ENCODE assay signal across 20 mouse cellular contexts in genomic region chr5:30966189-30966588, GRCm38 (mm10). TPM values are rescaled to one million over a fixed set of nuclear protein-coding genes. Genes with fewer than 3 reads are reported as not detected.
"Had no signal": no experiment of that assay in that cellular context is flagged by ENCODE, and none has a peak within 500 bp of the region (broad histone marks: within the 10 kb centered on the region; RNA-seq: fewer than 3 reads in every experiment).

No protein-coding gene starts in this region.

- H3K9me3 ChIP-seq: limb, embryonic 10.5 days; limb, embryonic 13.5 days; lung, embryonic 15.5 days; midbrain, embryonic 10.5 days; midbrain, embryonic 13.5 days had no signal

- H3K36me3 ChIP-seq: limb, embryonic 10.5 days; limb, embryonic 13.5 days; lung, embryonic 15.5 days; midbrain, embryonic 10.5 days; midbrain, embryonic 13.5 days had no signal

- DNase-seq: kidney, adult 18-20 months; kidney, adult 9 months; kidney, postnatal 25 days; layer of hippocampus, adult 9-11 months; lung, adult 18-20 months; lung, postnatal 10 days; lung, postnatal 36 days; thymus, postnatal 25 days had no signal

- H3K4me3 ChIP-seq: layer of hippocampus, adult 2 months; limb, embryonic 10.5 days; limb, embryonic 13.5 days; lung, embryonic 15.5 days; megakaryocyte, embryonic 14.5 days; midbrain, embryonic 10.5 days; midbrain, embryonic 13.5 days had no signal

- ATAC-seq: midbrain, embryonic 13.5 days had no signal

- H3K27ac ChIP-seq: kidney, postnatal 0 days; layer of hippocampus, adult 2 months; limb, embryonic 10.5 days; limb, embryonic 13.5 days; lung, embryonic 15.5 days; midbrain, embryonic 10.5 days; midbrain, embryonic 13.5 days; stomach, postnatal 0 days had no signal

- H3K9ac ChIP-seq: limb, embryonic 13.5 days; lung, embryonic 15.5 days; midbrain, embryonic 13.5 days had no signal

- H3K4me1 ChIP-seq: limb, embryonic 10.5 days; limb, embryonic 13.5 days; lung, embryonic 15.5 days; midbrain, embryonic 10.5 days; midbrain, embryonic 13.5 days had no signal

- H3K4me2 ChIP-seq: limb, embryonic 13.5 days; lung, embryonic 15.5 days; midbrain, embryonic 13.5 days had no signal

- H3K27me3 ChIP-seq: lung, embryonic 15.5 days had no signal

RNA-seq across cellular contexts. Expression of gene Tcf23, which starts 2.3 kb away (rescaled TPM):
- total RNA-seq: midbrain, postnatal 0 days had no signal
- polyA plus RNA-seq: limb, embryonic 10.5 days; limb, embryonic 13.5 days; midbrain, embryonic 13.5 days; neural tube, embryonic 11.5 days; neural tube, embryonic 14.5 days had no signal
